Mouse (Mus musculus) midbrain, postnatal 0 days (tissue): ENCODE measurements around the gene Apaf1. TPM values are rescaled to one million over a fixed set of nuclear protein-coding genes. Genes with fewer than 3 reads are reported as not detected.

ENCODE experiments used
- ATAC-seq: fragments of 200-750 bp; cut with Nextera tagmentation; 2 replicates; pipeline ENCODE4 v1.8.0; 2017; ENCODE audit warnings: moderate number of reproducible peaks, mild to moderate bottlenecking, moderate TSS enrichment, moderate library complexity; ENCODE audit not compliant: low FRiP score
- DNase-seq: peaks from one replicate; pipeline ENCODE4 v3.0.0-alpha.2; 2015; ENCODE audit warnings: low spot score
- H3K27ac ChIP-seq: fragments of 300-500 bp; sonication (generic); 2 replicates; pipeline ENCODE4 v1.5.1; 2014; ENCODE audit warnings: low read depth, mild to moderate bottlenecking, low read length, mixed read lengths
- H3K27me3 ChIP-seq: fragments of 300-500 bp; sonication (generic); 2 replicates; pipeline ENCODE4 v1.6.1; 2014; ENCODE audit warnings: low read length, control low read depth, mixed read lengths; ENCODE audit not compliant: insufficient read depth
- H3K36me3 ChIP-seq: fragments of 300-500 bp; sonication (generic); 2 replicates; pipeline ENCODE4 v1.6.1; 2014; ENCODE audit warnings: low read length, control low read depth, mixed read lengths; ENCODE audit not compliant: insufficient read depth
- H3K4me1 ChIP-seq: fragments of 300-500 bp; sonication (generic); 2 replicates; pipeline ENCODE4 v1.6.1; 2014; ENCODE audit warnings: mild to moderate bottlenecking, control low read depth, antibody characterized with exemption, low read length, mixed read lengths; ENCODE audit not compliant: insufficient read depth
- H3K4me2 ChIP-seq: fragments of 300-500 bp; sonication (generic); 2 replicates; pipeline ENCODE4 v1.6.1; 2014; ENCODE audit warnings: low read depth, mild to moderate bottlenecking, low read length, mixed read lengths; ENCODE audit not compliant: poor library complexity, severe bottlenecking
- H3K4me3 ChIP-seq: fragments of 300-500 bp; sonication (generic); 2 replicates; pipeline ENCODE4 v1.5.1; 2014; ENCODE audit warnings: low read depth, mild to moderate bottlenecking, low read length, moderate library complexity
- H3K9ac ChIP-seq: fragments of 300-500 bp; sonication (generic); replicated peaks from 2 replicates; pipeline ENCODE4 v1.6.1; 2014; ENCODE audit warnings: mild to moderate bottlenecking, low read length, moderate library complexity, mixed read lengths; ENCODE audit not compliant: poor library complexity, severe bottlenecking
- H3K9me3 ChIP-seq: fragments of 300-500 bp; sonication (generic); 2 replicates; pipeline ENCODE4 v1.6.1; 2016; ENCODE audit warnings: low read length, control low read depth
- CTCF ChIP-seq: IDR thresholded peaks from 2 replicates; pipeline ENCODE4 v1.5.1; 2016; ENCODE audit warnings: antibody characterized with exemption, mild to moderate bottlenecking
- WGBS: fragments of 180-500 bp; shearing (Covaris S2); extraction: QIAGEN DNeasy Blood & Tissue Kit; methylation state at CpG from one replicate; pipeline ENCODE4 v1.1.7; 2014; 5-methylcytosine and 5-hydroxymethylcytosine counted together
- polyA plus RNA-seq: library from polyadenylated mRNA; unstranded; fragments of >200 nt; fragmentation: Nextera tagmentation; extraction: Ambion mirVana; gene quantifications from 2 replicates; pipeline ENCODE4 v1.2.1, GENCODE M21; 2015
- total RNA-seq: library from RNA; depleted of rRNA; stranded (reverse); fragments of >200 nt; gene quantifications from 2 replicates; pipeline ENCODE4 v1.2.3, GENCODE M21; 2014; rRNA removed

Apaf1 gene
- total and polyA plus RNA-seq, 2 experiments from 2014 or later, result 16.4 to 29.5 TPM

GRCm38 (mm10) chr10:90940521-90941520, 141.7 kb downstream of the Apaf1 start:
- Histone ChIP-seq H3K4me1 (no peaks in the 10 kb centered on the region), H3K9ac (no peak overlapping the region), H3K9me3 (no peaks in the 10 kb centered on the region), H3K27me3 (no peaks in the 10 kb centered on the region), H3K4me2 (no peak overlapping the region), H3K27ac (no peak overlapping the region), H3K4me3 (no peak overlapping the region), H3K36me3 (peaks cover 13% of the 10 kb centered on the region)
- ATAC-seq (no peak), DNase-seq (no peak)
- TF ChIP-seq CTCF, result no peak
- WGBS, result 84% methylated on average over 15 of the region's 15 CpGs

Other genes with a start within 250 kb of the Apaf1 start
- gene Ikbip, start 170 bp upstream of the Apaf1 start, total RNA-seq, result 15.4 and 17.3 TPM in 2 replicates
- gene Ikbip, start 170 bp upstream of the Apaf1 start, polyA plus RNA-seq, result 16.9 and 17.7 TPM in 2 replicates
- 427 and 430 TPM in 2 replicates for gene Slc25a3, start 41.3 kb upstream of the Apaf1 start, total RNA-seq
- gene Slc25a3, start 41.3 kb upstream of the Apaf1 start, polyA plus RNA-seq, result 640 and 652 TPM in 2 replicates
- gene Tmpo, start 98.5 kb upstream of the Apaf1 start, total RNA-seq, result 102 and 116 TPM in 2 replicates
- 44.6 and 54.8 TPM in 2 replicates for gene Tmpo, start 98.5 kb upstream of the Apaf1 start, polyA plus RNA-seq